Mouse (Mus musculus): ENCODE measurements around the gene Cdsn.

The Cdsn gene

GRCm38 (mm10) chr17:35570836-35571235 is 18.9 kb downstream of the Cdsn start:
- DNase-seq (ENCODE audit: low read depth, low spot score): no peak

GRCm38 (mm10) chr17:35571477-35571876 is 19.5 kb downstream of the Cdsn start:
- no peak for DNase-seq (ENCODE audit: low read depth, low spot score)

GRCm38 (mm10) chr17:35578211-35578610 is 26.3 kb downstream of the Cdsn start:
- DNase-seq (ENCODE audit: low read depth, low spot score): no peak

GRCm38 (mm10) chr17:35582900-35583299 is 31.0 kb downstream of the Cdsn start:
- DNase-seq (ENCODE audit: low read depth, low spot score): no peak

GRCm38 (mm10) chr17:35584330-35584937 is 32.5 kb downstream of the Cdsn start:
- peak; percentile 51 for DNase-seq (ENCODE audit: low read depth, low spot score)

- no peak for DNase-seq (ENCODE audit: low read depth, low spot score)
Observed at GRCm38 (mm10) chr17:35587291-35587690, 35.4 kb downstream of the Cdsn start.

- DNase-seq (ENCODE audit: low read depth, low spot score): no peak
Observed at GRCm38 (mm10) chr17:35588387-35588786, 36.5 kb downstream of the Cdsn start.

- DNase-seq (ENCODE audit: low read depth, low spot score): peak; percentile 73
Observed at GRCm38 (mm10) chr17:35590410-35591218, 38.7 kb downstream of the Cdsn start.

GRCm38 (mm10) chr17:35591219-35591578 is 39.3 kb downstream of the Cdsn start:
- DNase-seq (ENCODE audit: low read depth, low spot score): no peak

GRCm38 (mm10) chr17:35591731-35592130 is 39.8 kb downstream of the Cdsn start:
- DNase-seq (ENCODE audit: low read depth, low spot score): no peak

- DNase-seq (ENCODE audit: low read depth, low spot score): no peak
Observed at GRCm38 (mm10) chr17:35592131-35592530, 40.2 kb downstream of the Cdsn start.

GRCm38 (mm10) chr17:35593786-35594185 is 41.9 kb downstream of the Cdsn start:
- no peak for DNase-seq (ENCODE audit: low read depth, low spot score)

GRCm38 (mm10) chr17:35594456-35594855 is 42.5 kb downstream of the Cdsn start:
- DNase-seq (ENCODE audit: low read depth, low spot score): no peak

- no peak for DNase-seq (ENCODE audit: low read depth, low spot score)
Observed at GRCm38 (mm10) chr17:35597399-35597798, 45.5 kb downstream of the Cdsn start.

- no peak for DNase-seq (ENCODE audit: low read depth, low spot score)
Observed at GRCm38 (mm10) chr17:35601249-35601648, 49.3 kb downstream of the Cdsn start, which contains the start of gene Sfta2. Gene Sfta2 (plus strand): TSS chr17:35601549.

- DNase-seq (ENCODE audit: low read depth, low spot score): no peak
Observed at GRCm38 (mm10) chr17:35601736-35602354, 49.9 kb downstream of the Cdsn start.

Measured in brain, embryonic 18.5 days (tissue).